Mouse (Mus musculus) gastrocnemius, postnatal 14 days (tissue): ENCODE measurements around the gene Smndc1. TPM values are rescaled to one million over a fixed set of nuclear protein-coding genes. Genes with fewer than 3 reads are reported as not detected.
"Not testable (repeated sequence)": the region's sequence is repeated elsewhere in the genome, so short reads cannot be mapped to it uniquely, and the experiment has no call there.

ENCODE experiments used
- DNase-seq: peaks from one replicate; pipeline ENCODE4 v3.0.0; 2021; ENCODE audit warnings: mixed read lengths
- intact Hi-C: fragments of 180-260 bp; cut with DNase I; formaldehyde crosslinking; loops from one replicate; pipeline ENCODE4 v1.15.1; 2025; ENCODE audit warnings: low total_unique reads
- total RNA-seq, 2 experiments: library from RNA; stranded (reverse); gene quantifications; 2 replicates each; pipeline ENCODE4 v1.2.3; 2021

Gene Smndc1
- total RNA-seq, 2 experiments from 2014 or later = 24.3 to 26.6 TPM

- intact Hi-C loops = loop anchor here (5.0 kb wide), 1 partner anchor 163 kb away; no protein-coding TSS in a partner anchor
- DNase-seq = no peak
These were observed 24.3 kb upstream of the Smndc1 start for GRCm38 (mm10) chr19:53414650-53415049.

- intact Hi-C loops = no loop called here
- no peak for DNase-seq
These were observed 23.4 kb upstream of the Smndc1 start for GRCm38 (mm10) chr19:53413617-53414380.

GRCm38 (mm10) chr19:53412149-53412848, 21.9 kb upstream of the Smndc1 start:
- no peak for DNase-seq
- intact Hi-C loops = no loop called here

GRCm38 (mm10) chr19:53409663-53410307, 19.4 kb upstream of the Smndc1 start:
- DNase-seq = no peak
- intact Hi-C loops = no loop called here

GRCm38 (mm10) chr19:53408398-53408797, 18.0 kb upstream of the Smndc1 start:
- no peak for DNase-seq
- intact Hi-C loops = no loop called here

- DNase-seq = no peak
- intact Hi-C loops = no loop called here
These were observed 17.0 kb upstream of the Smndc1 start for GRCm38 (mm10) chr19:53407350-53407749.

- no peak for DNase-seq
- intact Hi-C loops = no loop called here
These were observed 15.4 kb upstream of the Smndc1 start for GRCm38 (mm10) chr19:53405810-53406209.

GRCm38 (mm10) chr19:53404837-53405356, 14.5 kb upstream of the Smndc1 start:
- DNase-seq = no peak
- intact Hi-C loops = no loop called here

- intact Hi-C loops = no loop called here
- DNase-seq = no peak
These were observed 13.9 kb upstream of the Smndc1 start for GRCm38 (mm10) chr19:53404219-53404836.

GRCm38 (mm10) chr19:53402741-53403432, 12.5 kb upstream of the Smndc1 start:
- intact Hi-C loops = no loop called here
- DNase-seq = no peak

GRCm38 (mm10) chr19:53400332-53401110, 10.1 kb upstream of the Smndc1 start:
- no peak for DNase-seq
- intact Hi-C loops = no loop called here

GRCm38 (mm10) chr19:53399213-53399612, 8.8 kb upstream of the Smndc1 start:
- no peak for DNase-seq
- intact Hi-C loops = no loop called here

GRCm38 (mm10) chr19:53397451-53398233, 7.3 kb upstream of the Smndc1 start:
- intact Hi-C loops = loop anchor here (2.0 kb wide), 1 partner anchor 177 kb away; no protein-coding TSS in a partner anchor
- no peak for DNase-seq

- intact Hi-C loops = loop anchor here (2.0 kb wide), 1 partner anchor 179 kb away; no protein-coding TSS in a partner anchor
- DNase-seq = not testable (repeated sequence)
These were observed 5.4 kb upstream of the Smndc1 start for GRCm38 (mm10) chr19:53395805-53396204.

GRCm38 (mm10) chr19:53394956-53395355, 4.6 kb upstream of the Smndc1 start:
- intact Hi-C loops, DNase-seq: not testable (repeated sequence)

- no peak for DNase-seq
- intact Hi-C loops = no loop called here
These were observed 4.2 kb upstream of the Smndc1 start for GRCm38 (mm10) chr19:53394552-53394951.

GRCm38 (mm10) chr19:53393646-53394045, 3.3 kb upstream of the Smndc1 start:
- intact Hi-C loops = no loop called here
- no peak for DNase-seq
